Mouse (Mus musculus) myocyte (in vitro differentiated cells): ENCODE measurements around the gene Rapgef6.

Source experiments
- E2F4 ChIP-seq: IDR thresholded peaks from one replicate; pipeline ENCODE4 v1.6.1; 2011; ENCODE audit warnings: mild to moderate bottlenecking, control low read depth, moderate library complexity; ENCODE audit not compliant: insufficient read depth
- MAX ChIP-seq: IDR thresholded peaks from one replicate; pipeline ENCODE4 v1.6.1; 2011; ENCODE audit warnings: low read depth, mild to moderate bottlenecking, control low read depth
- MYOD1 ChIP-seq, 3 experiments: IDR thresholded peaks; one replicate each; pipeline ENCODE4 v1.6.1; 2011; ENCODE audit warnings: control low read depth in 2 of 3, low read depth in 2 of 3, mild to moderate bottlenecking in 2 of 3, moderate library complexity in 1 of 3; ENCODE audit not compliant: insufficient read length in 2 of 3, control insufficient read depth in 1 of 3
- POLR2A ChIP-seq: IDR thresholded peaks from one replicate; pipeline ENCODE4 v1.6.1; 2011; ENCODE audit warnings: low read depth, mild to moderate bottlenecking, control low read depth, moderate library complexity; ENCODE audit not compliant: insufficient read length
- POLR2AphosphoS2 ChIP-seq: IDR thresholded peaks from one replicate; pipeline ENCODE4 v1.6.1; 2011; ENCODE audit warnings: low read depth, control low read depth; ENCODE audit not compliant: insufficient read length
- REST ChIP-seq: IDR thresholded peaks from one replicate; pipeline ENCODE4 v1.6.1; 2011; ENCODE audit warnings: mild to moderate bottlenecking, control low read depth, moderate library complexity; ENCODE audit not compliant: insufficient read depth, insufficient read length
- TCF3 ChIP-seq: IDR thresholded peaks from one replicate; pipeline ENCODE4 v1.6.1; 2011; ENCODE audit warnings: low read depth, control low read depth; ENCODE audit not compliant: insufficient read length
- USF1 ChIP-seq: IDR thresholded peaks from one replicate; pipeline ENCODE4 v1.6.1; 2011; ENCODE audit warnings: low read depth, mild to moderate bottlenecking, control low read depth, moderate library complexity

GRCm38 (mm10) chr11:54726571-54727062 lies 204.0 kb downstream of the Rapgef6 start:
- TF ChIP-seq POLR2A: no peak
- TF ChIP-seq MYOD1 (IDR thresholded peaks at IDR 0.05; ENCODE audit: control insufficient read depth in 1 of 3, insufficient read length in 2 of 3, low read depth in 2 of 3): peak in 2 of 3 experiments; percentile 61 to 74
- no peak for TF ChIP-seq REST
- no peak for TF ChIP-seq USF1
- TF ChIP-seq MAX: no peak
- no peak for TF ChIP-seq POLR2AphosphoS2
- TF ChIP-seq E2F4: no peak
- TF ChIP-seq TCF3: no peak
